Mouse (Mus musculus): Measurements from ENCODE around the gene Slc25a13.

GRCm38 (mm10) chr6:6202451-6202850 lies 14.5 kb downstream of the Slc25a13 start:
- TF ChIP-seq CTCF (IDR thresholded peaks at IDR 0.05; ENCODE audit: extremely low read depth, insufficient read depth, low read length): no peak
- TF ChIP-seq POLR2A (IDR thresholded peaks at IDR 0.05; ENCODE audit: extremely low read depth, insufficient read depth, low read length): no peak
